Mouse (Mus musculus) stomach, postnatal 0 days (tissue): ENCODE data around the gene Gm28635. TPM values are rescaled to one million over a fixed set of nuclear protein-coding genes. Genes with fewer than 3 reads are reported as not detected.

Source experiments
- ATAC-seq: fragments of 200-750 bp; cut with Nextera tagmentation; 2 replicates; pipeline ENCODE4 v1.8.0; 2017; ENCODE audit not compliant: low FRiP score, low TSS enrichment
- DNase-seq: peaks from one replicate; pipeline ENCODE4 v3.0.0-alpha.2; 2016; ENCODE audit warnings: low spot score
- H3K27ac ChIP-seq: fragments of 300-500 bp; sonication (generic); replicated peaks from 2 replicates; pipeline ENCODE4 v1.5.1; 2014; ENCODE audit warnings: mild to moderate bottlenecking, control low read depth
- H3K27me3 ChIP-seq: fragments of 300-500 bp; sonication (generic); 2 replicates; pipeline ENCODE4 v1.6.1; 2014; ENCODE audit warnings: low read length; ENCODE audit not compliant: control insufficient read depth, insufficient read depth
- H3K36me3 ChIP-seq: fragments of 300-500 bp; sonication (generic); 2 replicates; pipeline ENCODE4 v1.6.1; 2014; ENCODE audit warnings: low read length, mixed read lengths; ENCODE audit not compliant: control insufficient read depth, insufficient read depth
- H3K4me1 ChIP-seq: fragments of 300-500 bp; sonication (generic); replicated peaks from 2 replicates; pipeline ENCODE4 v1.6.1; 2014; ENCODE audit warnings: antibody characterized with exemption; ENCODE audit not compliant: control insufficient read depth, insufficient read depth
- H3K4me2 ChIP-seq: fragments of 300-500 bp; sonication (generic); replicated peaks from 2 replicates; pipeline ENCODE4 v1.6.1; 2014; ENCODE audit warnings: low read depth, mild to moderate bottlenecking, control low read depth, moderate library complexity
- H3K4me3 ChIP-seq: fragments of 300-500 bp; sonication (generic); 2 replicates; pipeline ENCODE4 v1.5.1; 2014; ENCODE audit warnings: low read depth, low read length, control low read depth
- H3K9ac ChIP-seq: fragments of 300-500 bp; sonication (generic); 2 replicates; pipeline ENCODE4 v1.6.1; 2014; ENCODE audit warnings: mild to moderate bottlenecking, low read length, control low read depth, mixed read lengths
- H3K9me3 ChIP-seq: fragments of 300-500 bp; sonication (generic); 2 replicates; pipeline ENCODE4 v1.6.1; 2016; ENCODE audit warnings: low read length; ENCODE audit not compliant: control insufficient read depth
- CTCF ChIP-seq: IDR thresholded peaks from 2 replicates; pipeline ENCODE4 v1.5.1; 2016; ENCODE audit warnings: antibody characterized with exemption, low read depth, mild to moderate bottlenecking, moderate library complexity
- EP300 ChIP-seq: optimal IDR thresholded peaks from 2 replicates; pipeline ENCODE3; 2016; ENCODE audit warnings: antibody characterized with exemption
- WGBS: fragments of 180-500 bp; shearing (Covaris S2); extraction: QIAGEN DNeasy Blood & Tissue Kit; methylation state at CpG from one replicate; pipeline ENCODE4 v1.1.7; 2014; 5-methylcytosine and 5-hydroxymethylcytosine counted together
- polyA plus RNA-seq: library from polyadenylated mRNA; unstranded; fragments of >200 nt; fragmentation: Nextera tagmentation; extraction: Ambion mirVana; gene quantifications from 2 replicates; pipeline ENCODE4 v1.2.1, GENCODE M21; 2015

Gm28635 gene
- not detected in 2 replicates for polyA plus RNA-seq

- Histone ChIP-seq H3K4me1 (no peaks in the 10 kb centered on the region), H3K4me2 (peak within 1 kb of the TSS; percentile 92), H3K36me3 (peaks cover 10% of the 10 kb centered on the region), H3K9me3 (no peaks in the 10 kb centered on the region), H3K27ac (peak within 1 kb of the TSS; percentile 88), H3K9ac (peak within 1 kb of the TSS; percentile 85), H3K4me3 (peak within 1 kb of the TSS; percentile 90), H3K27me3 (no peaks in the 10 kb centered on the region)
- no peak for TF ChIP-seq EP300
- TF ChIP-seq CTCF: peak; percentile 20; the same call in 1 of the 2 replicates
- peak; percentile 100 for ATAC-seq
- under 1% methylated on average over 42 of the region's 44 CpGs for WGBS
- peak; percentile 91 for DNase-seq
These were observed at the start of gene Gm28635, which contains the start of gene Med19 for GRCm38 (mm10) chr2:84677968-84678880. Gm28635 (minus strand) TSS chr2:84678041. Med19 (plus strand) TSS chr2:84678402.

GRCm38 (mm10) chr2:84727172-84727858 is 49.5 kb upstream of the Gm28635 start, which contains the start of gene Clp1:
Clp1 (minus strand) TSS chr2:84727350.
- Histone ChIP-seq H3K4me1 (0 out of 2 replicates have a peak, but pooled peaks cover 2% of the 10 kb centered on the region), H3K27ac (peak within 1 kb of the TSS; percentile 89), H3K9me3 (no peaks in the 10 kb centered on the region), H3K36me3 (peaks cover 6% of the 10 kb centered on the region), H3K27me3 (no peaks in the 10 kb centered on the region), H3K4me3 (peak within 1 kb of the TSS; percentile 63), H3K4me2 (peak within 1 kb of the TSS; percentile 74), H3K9ac (peak within 1 kb of the TSS; percentile 61)
- DNase-seq: peak; percentile 98
- TF ChIP-seq CTCF (0 out of 2 replicates have a peak, but pooled peaks have one; percentile 2), EP300 (no peak)
- peak; percentile 98 for ATAC-seq
- under 1% methylated on average over 39 of the region's 39 CpGs for WGBS

DNA sequence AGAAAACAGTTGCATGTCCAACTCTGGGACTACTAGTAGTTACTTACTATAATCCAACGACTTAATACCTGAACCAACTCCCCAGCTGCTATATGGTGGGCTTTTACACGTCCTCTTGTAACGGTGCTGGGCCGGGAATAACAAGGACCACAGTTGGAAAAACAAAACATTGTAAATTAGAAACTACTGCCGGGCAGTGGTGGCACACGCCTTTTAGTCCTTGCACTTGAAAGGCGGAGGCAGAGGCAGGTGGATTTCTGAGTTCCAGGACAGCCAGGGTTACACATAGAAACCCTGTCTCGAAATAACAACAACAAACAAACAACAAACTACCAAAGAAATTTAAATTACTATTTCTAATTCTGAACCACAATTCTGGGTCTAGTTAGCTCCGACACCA is 48.9 kb upstream of the Gm28635 start:
- ATAC-seq: no peak
- Histone ChIP-seq H3K4me2 (peak overlapping the region; percentile 74), H3K9me3 (no peaks in the 10 kb centered on the region), H3K27ac (no peak overlapping the region), H3K4me3 (peak overlapping the region; percentile 63), H3K27me3 (no peaks in the 10 kb centered on the region), H3K9ac (peak overlapping the region; percentile 61), H3K4me1 (0 out of 2 replicates have a peak, but pooled peaks cover 2% of the 10 kb centered on the region), H3K36me3 (peaks cover 6% of the 10 kb centered on the region)
- WGBS: 3% methylated on average over 9 of the region's 9 CpGs
- no peak for TF ChIP-seq EP300
- TF ChIP-seq CTCF: no peak
- no peak for DNase-seq

- ATAC-seq (no peak), DNase-seq (no peak)
- no peaks in the 10 kb centered on the region for H3K27me3 ChIP-seq
- H3K9me3 ChIP-seq: no peaks in the 10 kb centered on the region
- H3K36me3 ChIP-seq: peaks cover 6% of the 10 kb centered on the region
- H3K4me2 ChIP-seq: no peak overlapping the region
- no peak overlapping the region for H3K9ac ChIP-seq
- TF ChIP-seq CTCF (no peak), EP300 (no peak)
- 0 out of 2 replicates have a peak, but pooled peaks cover 2% of the 10 kb centered on the region for H3K4me1 ChIP-seq
- H3K27ac ChIP-seq: no peak overlapping the region
- no peak overlapping the region for H3K4me3 ChIP-seq
- WGBS: 91% methylated on average over 10 of the region's 10 CpGs
These were observed 47.9 kb upstream of the Gm28635 start for GRCm38 (mm10) chr2:84725770-84726169.

- TF ChIP-seq EP300 (no peak), CTCF (no peak)
- no peak for DNase-seq
- 0 out of 2 replicates have a peak, but pooled peaks cover 2% of the 10 kb centered on the region for H3K4me1 ChIP-seq
- 92% methylated on average over 14 of the region's 14 CpGs for WGBS
- H3K9me3 ChIP-seq: no peaks in the 10 kb centered on the region
- H3K27ac ChIP-seq: no peak overlapping the region
- H3K4me3 ChIP-seq: no peak overlapping the region
- H3K9ac ChIP-seq: no peak overlapping the region
- no peak overlapping the region for H3K4me2 ChIP-seq
- no peaks in the 10 kb centered on the region for H3K27me3 ChIP-seq
- ATAC-seq: no peak
- peaks cover 6% of the 10 kb centered on the region for H3K36me3 ChIP-seq
These were observed 46.0 kb upstream of the Gm28635 start for GRCm38 (mm10) chr2:84723856-84724255.
